Mouse (Mus musculus): Measurements from ENCODE around the gene Kcna6. TPM values are rescaled to one million over a fixed set of nuclear protein-coding genes. Genes with fewer than 3 reads are reported as not detected.
A peak's percentile ranks its signal among the peaks of the same experiment; 100 is the strongest.

Gene Kcna6
- 18.5 and 22.9 TPM in 2 replicates for polyA plus RNA-seq (2014; fragmentation: Nextera tagmentation; extraction: Ambion mirVana)

DNA sequence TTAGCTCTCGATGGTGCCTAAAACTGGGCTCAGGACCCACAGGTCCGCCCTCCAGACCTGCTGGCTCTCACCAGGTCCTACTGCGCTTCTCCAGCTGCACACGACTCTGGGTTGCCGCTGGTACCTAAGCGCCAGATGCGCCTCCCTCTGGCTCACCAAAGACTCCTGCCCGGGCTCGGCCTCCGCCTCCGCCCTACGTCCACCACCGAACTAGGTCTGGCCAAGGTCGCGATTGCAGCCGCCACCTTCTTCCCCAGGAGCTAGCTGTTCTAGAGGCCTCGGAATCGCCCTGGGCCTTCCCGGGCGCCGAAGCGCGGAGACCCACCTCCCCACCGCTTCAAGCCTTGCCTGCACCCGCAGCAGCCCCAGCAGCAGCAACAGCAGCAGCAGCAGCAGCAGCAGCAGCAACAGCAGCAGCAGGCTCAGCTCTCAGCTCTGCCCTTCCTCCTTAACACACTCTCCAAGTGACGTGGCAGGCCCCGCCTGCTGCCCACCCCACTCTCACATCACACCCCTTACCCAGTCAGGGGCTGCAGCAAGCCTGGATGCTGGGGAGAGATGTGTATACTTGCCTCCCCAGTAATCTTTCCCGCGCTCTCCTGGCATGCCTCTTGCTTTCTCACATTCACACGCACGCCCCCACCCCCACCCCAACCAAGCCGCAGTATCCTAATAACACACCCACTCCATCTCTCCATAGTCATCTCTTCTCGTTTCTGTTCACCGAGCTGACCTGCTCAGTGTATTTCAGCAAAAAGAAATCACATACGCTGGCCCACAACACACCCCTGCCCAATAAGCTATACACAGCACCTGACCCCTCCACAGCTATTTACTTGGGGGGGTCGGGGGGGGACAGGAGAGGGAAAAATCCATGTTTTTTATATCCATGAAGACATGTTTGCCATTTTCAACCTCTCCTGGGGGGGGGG lies at the start of gene Kcna6:
Gene Kcna6, minus strand, starts transcription at position 464 of the 932 bp plus-strand sequence.
- peak; percentile 96 for ATAC-seq (ENCODE audit: low FRiP score)
- WGBS, result 3% methylated on average over 36 of the region's 36 CpGs

DNA sequence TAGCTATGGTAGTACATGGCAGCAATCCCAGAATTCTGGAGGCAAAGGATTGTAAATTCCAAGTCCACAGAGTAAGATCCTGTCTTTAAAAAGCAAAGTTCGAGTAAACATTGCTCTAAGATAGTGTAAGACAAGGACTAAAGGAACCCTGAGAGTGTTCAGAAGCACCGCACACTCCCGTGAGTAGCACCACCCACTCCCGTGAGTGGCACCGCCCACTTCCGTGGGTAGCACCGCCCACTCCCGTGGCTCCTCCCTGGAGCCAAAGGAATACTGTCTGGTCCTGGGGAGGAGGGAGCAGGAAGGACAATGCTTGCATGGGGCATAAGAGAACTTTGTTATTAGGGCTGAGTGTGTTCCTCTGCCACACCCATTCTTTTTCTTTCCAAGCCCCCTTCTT lies 48.4 kb upstream of the Kcna6 start:
- Histone ChIP-seq H3K27me3 (ENCODE audit: control insufficient read depth, insufficient read depth, low read length) (no peaks in the 10 kb centered on the region), H3K36me3 (replicated peaks; ENCODE audit: control insufficient read depth, insufficient read depth) (no peaks in the 10 kb centered on the region), H3K27ac (no peak overlapping the region), H3K9me3 (ENCODE audit: control insufficient read depth, low read length) (no peaks in the 10 kb centered on the region), H3K4me3 (replicated peaks; ENCODE audit: low read length) (no peak overlapping the region), H3K4me2 (replicated peaks) (no peak overlapping the region), H3K9ac (no peak overlapping the region), H3K4me1 (replicated peaks; ENCODE audit: control insufficient read depth, insufficient read depth, low read length) (no peaks in the 10 kb centered on the region)
- no peak for DNase-seq (ENCODE audit: low spot score)
- WGBS, result 84% methylated on average over 8 of the region's 8 CpGs
- ATAC-seq (ENCODE audit: low FRiP score), result no peak

More for the DNA sequence above, at the start of gene Kcna6:
- DNase-seq (ENCODE audit: low spot score), result peak; percentile 77
- Histone ChIP-seq H3K9ac (peak within 1 kb of the TSS; percentile 61), H3K4me2 (replicated peaks) (peak within 1 kb of the TSS; percentile 77), H3K27me3 (ENCODE audit: control insufficient read depth, insufficient read depth, low read length) (peaks cover 26% of the 10 kb centered on the region), H3K36me3 (replicated peaks; ENCODE audit: control insufficient read depth, insufficient read depth) (no peaks in the 10 kb centered on the region), H3K27ac (peak within 1 kb of the TSS; percentile 79), H3K9me3 (ENCODE audit: control insufficient read depth, low read length) (no peaks in the 10 kb centered on the region), H3K4me1 (replicated peaks; ENCODE audit: control insufficient read depth, insufficient read depth, low read length) (peaks cover 24% of the 10 kb centered on the region; the same call in 1 of the 2 replicates), H3K4me3 (replicated peaks; ENCODE audit: low read length) (peak within 1 kb of the TSS; percentile 56)

DNA sequence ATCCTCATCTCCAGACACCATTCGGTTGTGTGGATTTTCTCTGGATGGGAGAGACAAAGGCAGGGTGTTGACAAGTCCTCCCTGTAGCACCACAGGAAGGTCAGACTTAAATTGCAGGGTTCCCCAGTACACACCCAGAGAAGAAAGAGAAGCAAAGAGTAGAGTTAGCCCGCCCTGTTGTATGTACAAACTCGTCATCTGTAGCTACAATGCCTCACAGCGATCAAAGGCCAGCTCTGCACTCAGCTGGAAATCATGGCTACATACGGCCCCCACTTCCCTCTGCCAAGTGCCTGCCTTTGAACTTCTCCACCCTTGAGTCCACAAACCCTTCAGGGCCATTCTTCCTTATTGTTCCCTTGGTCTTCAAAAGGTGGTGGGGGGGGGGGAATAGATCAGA lies 43.7 kb upstream of the Kcna6 start:
- H3K9ac ChIP-seq, result no peak overlapping the region
- no peaks in the 10 kb centered on the region for H3K9me3 ChIP-seq (ENCODE audit: control insufficient read depth, low read length)
- no peak for DNase-seq (ENCODE audit: low spot score)
- H3K27me3 ChIP-seq (ENCODE audit: control insufficient read depth, insufficient read depth, low read length), result no peaks in the 10 kb centered on the region
- 66% methylated on average over 5 of the region's 5 CpGs for WGBS
- H3K4me2 ChIP-seq (replicated peaks), result no peak overlapping the region
- H3K36me3 ChIP-seq (replicated peaks; ENCODE audit: control insufficient read depth, insufficient read depth), result no peaks in the 10 kb centered on the region
- no peak for ATAC-seq (ENCODE audit: low FRiP score)
- H3K4me1 ChIP-seq (replicated peaks; ENCODE audit: control insufficient read depth, insufficient read depth, low read length), result no peaks in the 10 kb centered on the region
- no peak overlapping the region for H3K4me3 ChIP-seq (replicated peaks; ENCODE audit: low read length)
- H3K27ac ChIP-seq, result no peak overlapping the region

DNA sequence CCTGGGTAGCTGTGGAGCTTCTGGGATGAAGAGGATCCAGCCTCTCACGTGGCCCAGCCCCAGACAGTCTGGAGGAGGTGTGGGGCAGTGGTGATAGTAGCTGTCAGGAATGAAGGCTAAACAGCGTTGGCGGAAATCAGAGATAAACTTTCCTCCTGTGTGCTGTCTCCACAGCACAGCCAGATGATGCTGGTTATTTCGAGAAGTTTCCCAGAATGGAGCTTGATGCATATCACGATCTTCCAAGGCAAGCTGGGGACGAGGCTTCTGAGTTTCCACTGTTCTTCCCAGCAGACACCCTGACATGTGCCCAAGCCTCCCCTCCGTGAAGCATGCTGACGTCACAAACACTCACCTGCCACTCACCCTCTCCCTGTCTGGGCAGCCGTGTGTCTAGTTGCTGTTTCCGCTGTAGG lies 43.2 kb upstream of the Kcna6 start:
- no peaks in the 10 kb centered on the region for H3K4me1 ChIP-seq (replicated peaks; ENCODE audit: control insufficient read depth, insufficient read depth, low read length)
- no peak for ATAC-seq (ENCODE audit: low FRiP score)
- H3K27me3 ChIP-seq (ENCODE audit: control insufficient read depth, insufficient read depth, low read length), result no peaks in the 10 kb centered on the region
- WGBS, result 74% methylated on average over 10 of the region's 10 CpGs
- H3K4me3 ChIP-seq (replicated peaks; ENCODE audit: low read length), result no peak overlapping the region
- no peak overlapping the region for H3K9ac ChIP-seq
- no peak for DNase-seq (ENCODE audit: low spot score)
- H3K27ac ChIP-seq, result no peak overlapping the region
- no peaks in the 10 kb centered on the region for H3K36me3 ChIP-seq (replicated peaks; ENCODE audit: control insufficient read depth, insufficient read depth)
- H3K9me3 ChIP-seq (ENCODE audit: control insufficient read depth, low read length), result no peaks in the 10 kb centered on the region
- no peak overlapping the region for H3K4me2 ChIP-seq (replicated peaks)

DNA sequence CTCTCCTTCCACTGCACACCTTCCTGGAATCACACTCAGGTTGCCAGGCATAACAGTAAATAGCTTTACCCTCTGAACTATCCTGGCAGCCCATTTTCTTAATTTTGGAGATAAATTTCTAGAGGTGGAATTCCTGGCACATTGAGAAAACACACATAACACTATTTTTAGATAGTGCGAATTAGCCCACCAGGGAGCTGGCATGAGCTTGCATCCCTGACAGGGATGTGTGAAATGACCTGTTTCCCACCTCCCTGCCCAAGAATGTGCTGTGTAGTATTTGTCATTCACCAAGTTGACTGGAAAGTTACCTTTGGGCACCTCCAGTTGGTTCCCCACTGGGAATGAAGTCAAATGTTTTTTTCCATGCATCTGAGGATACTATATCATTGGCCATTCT lies 42.6 kb upstream of the Kcna6 start:
- H3K27ac ChIP-seq, result no peak overlapping the region
- DNase-seq (ENCODE audit: low spot score) (no peak), ATAC-seq (ENCODE audit: low FRiP score) (no peak)
- no peaks in the 10 kb centered on the region for H3K9me3 ChIP-seq (ENCODE audit: control insufficient read depth, low read length)
- no peaks in the 10 kb centered on the region for H3K36me3 ChIP-seq (replicated peaks; ENCODE audit: control insufficient read depth, insufficient read depth)
- no peaks in the 10 kb centered on the region for H3K27me3 ChIP-seq (ENCODE audit: control insufficient read depth, insufficient read depth, low read length)
- H3K4me3 ChIP-seq (replicated peaks; ENCODE audit: low read length), result no peak overlapping the region
- 94% methylated on average over 1 of the region's 1 CpGs for WGBS
- no peak overlapping the region for H3K4me2 ChIP-seq (replicated peaks)
- H3K9ac ChIP-seq, result no peak overlapping the region
- no peaks in the 10 kb centered on the region for H3K4me1 ChIP-seq (replicated peaks; ENCODE audit: control insufficient read depth, insufficient read depth, low read length)

DNA sequence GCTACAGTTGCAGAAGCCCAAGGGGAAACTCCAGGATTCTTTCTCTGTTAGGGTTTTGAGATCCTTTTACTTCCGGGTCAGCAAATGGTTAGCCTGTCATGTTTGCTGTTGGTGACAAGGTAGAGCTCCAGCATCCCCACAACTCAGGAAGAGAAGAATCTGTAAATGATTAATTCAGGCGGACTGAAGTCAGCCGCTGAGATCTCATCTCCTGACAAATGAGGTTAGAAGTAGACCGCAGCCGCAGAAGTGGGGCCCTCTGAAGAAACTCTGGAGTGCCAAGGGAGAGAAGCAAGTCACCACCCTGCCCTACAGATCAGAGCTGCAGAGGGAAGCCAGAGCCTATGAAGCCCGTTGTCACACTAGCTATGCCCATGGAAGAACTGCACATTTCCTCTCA lies 37.4 kb upstream of the Kcna6 start:
- no peaks in the 10 kb centered on the region for H3K9me3 ChIP-seq (ENCODE audit: control insufficient read depth, low read length)
- no peaks in the 10 kb centered on the region for H3K27me3 ChIP-seq (ENCODE audit: control insufficient read depth, insufficient read depth, low read length)
- H3K27ac ChIP-seq, result no peak overlapping the region
- DNase-seq (ENCODE audit: low spot score) (no peak), ATAC-seq (ENCODE audit: low FRiP score) (no peak)
- 72% methylated on average over 6 of the region's 6 CpGs for WGBS
- H3K4me2 ChIP-seq (replicated peaks), result no peak overlapping the region
- H3K36me3 ChIP-seq (replicated peaks; ENCODE audit: control insufficient read depth, insufficient read depth), result no peaks in the 10 kb centered on the region
- H3K4me3 ChIP-seq (replicated peaks; ENCODE audit: low read length), result no peak overlapping the region
- H3K9ac ChIP-seq, result no peak overlapping the region
- H3K4me1 ChIP-seq (replicated peaks; ENCODE audit: control insufficient read depth, insufficient read depth, low read length), result no peaks in the 10 kb centered on the region

DNA sequence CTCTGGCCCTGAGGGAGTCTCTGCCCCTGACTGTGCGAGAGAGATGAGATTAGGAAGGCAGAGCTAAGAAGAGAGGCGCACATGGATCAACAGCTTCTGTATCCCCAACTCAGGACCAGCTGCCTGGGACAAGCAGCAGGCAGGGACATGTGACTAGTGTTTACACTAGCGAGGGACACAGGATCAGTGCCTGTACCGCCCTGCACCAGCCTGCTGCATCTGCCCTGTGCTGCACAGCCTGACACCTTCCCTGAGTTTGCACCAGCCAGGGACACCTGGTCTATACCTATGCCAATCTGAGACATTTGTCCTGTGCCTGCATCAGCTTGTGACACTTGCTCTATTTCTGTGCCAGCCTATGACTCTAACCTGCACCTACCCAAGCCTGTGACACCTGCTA lies 33.4 kb upstream of the Kcna6 start:
- H3K4me2 ChIP-seq (replicated peaks), result no peak overlapping the region
- H3K4me3 ChIP-seq (replicated peaks; ENCODE audit: low read length), result no peak overlapping the region
- H3K4me1 ChIP-seq (replicated peaks; ENCODE audit: control insufficient read depth, insufficient read depth, low read length), result peaks cover 11% of the 10 kb centered on the region
- H3K9ac ChIP-seq, result no peak overlapping the region
- H3K27me3 ChIP-seq (ENCODE audit: control insufficient read depth, insufficient read depth, low read length), result no peaks in the 10 kb centered on the region
- no peaks in the 10 kb centered on the region for H3K9me3 ChIP-seq (ENCODE audit: control insufficient read depth, low read length)
- 74% methylated on average over 4 of the region's 4 CpGs for WGBS
- ATAC-seq (ENCODE audit: low FRiP score) (no peak), DNase-seq (ENCODE audit: low spot score) (no peak)
- H3K36me3 ChIP-seq (replicated peaks; ENCODE audit: control insufficient read depth, insufficient read depth), result no peaks in the 10 kb centered on the region
- no peak overlapping the region for H3K27ac ChIP-seq

DNA sequence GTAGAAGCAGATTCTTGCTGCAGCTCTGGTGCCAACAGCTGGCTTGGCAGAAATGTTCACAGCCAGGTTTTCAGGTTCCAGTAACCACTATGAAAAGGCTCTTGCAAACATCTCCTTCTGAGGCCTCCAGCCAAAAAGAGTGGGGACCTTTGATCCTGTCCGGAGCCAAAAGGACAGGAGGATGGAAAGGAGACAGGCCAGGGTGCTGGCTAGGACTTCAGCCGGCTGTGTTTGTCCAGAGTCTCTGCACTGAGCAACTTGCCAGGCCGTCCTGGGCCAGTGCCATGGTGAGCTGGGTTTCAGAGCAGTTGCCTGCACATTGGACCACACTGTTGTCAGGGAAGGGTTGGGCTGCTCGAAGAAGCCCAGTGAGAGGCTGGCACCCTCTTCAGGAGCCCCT lies 31.9 kb upstream of the Kcna6 start:
- H3K9me3 ChIP-seq (ENCODE audit: control insufficient read depth, low read length), result no peaks in the 10 kb centered on the region
- no peak overlapping the region for H3K4me2 ChIP-seq (replicated peaks)
- no peak overlapping the region for H3K4me3 ChIP-seq (replicated peaks; ENCODE audit: low read length)
- 77% methylated on average over 4 of the region's 4 CpGs for WGBS
- DNase-seq (ENCODE audit: low spot score), result no peak
- H3K27me3 ChIP-seq (ENCODE audit: control insufficient read depth, insufficient read depth, low read length), result no peaks in the 10 kb centered on the region
- no peak overlapping the region for H3K9ac ChIP-seq
- peaks cover 26% of the 10 kb centered on the region for H3K4me1 ChIP-seq (replicated peaks; ENCODE audit: control insufficient read depth, insufficient read depth, low read length)
- H3K27ac ChIP-seq, result no peak overlapping the region
- ATAC-seq (ENCODE audit: low FRiP score), result no peak
- no peaks in the 10 kb centered on the region for H3K36me3 ChIP-seq (replicated peaks; ENCODE audit: control insufficient read depth, insufficient read depth)

DNA sequence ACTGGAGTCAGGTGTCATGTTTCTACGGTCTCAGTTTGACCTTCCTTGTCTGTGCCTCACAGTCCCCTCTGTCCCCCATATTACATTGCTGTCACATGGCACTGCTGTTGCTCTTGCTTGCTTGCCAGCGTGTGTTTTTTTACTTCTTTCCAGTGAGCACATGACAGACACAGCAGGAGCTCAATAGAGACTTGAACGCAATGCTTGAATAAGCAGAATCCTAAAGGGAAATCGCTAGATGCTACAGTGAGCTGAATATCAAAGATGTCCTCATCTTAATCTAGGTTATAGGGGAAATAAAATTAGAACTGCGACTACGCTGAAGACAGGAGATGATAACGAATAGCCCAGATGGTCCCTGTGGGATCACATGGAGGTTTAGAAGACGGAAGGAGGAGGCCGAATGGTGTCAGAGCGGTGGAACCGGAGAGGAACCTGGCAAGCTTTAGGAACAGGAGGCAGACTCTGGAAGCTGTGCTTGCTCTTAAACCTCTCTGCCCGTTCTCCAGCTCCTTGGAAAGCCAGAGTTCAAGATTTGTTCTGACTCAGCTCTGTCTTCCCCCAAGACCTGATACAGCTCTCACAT lies 29.8 kb upstream of the Kcna6 start:
- Histone ChIP-seq H3K4me3 (replicated peaks; ENCODE audit: low read length) (no peak overlapping the region), H3K9me3 (ENCODE audit: control insufficient read depth, low read length) (no peaks in the 10 kb centered on the region), H3K4me2 (replicated peaks) (no peak overlapping the region), H3K36me3 (replicated peaks; ENCODE audit: control insufficient read depth, insufficient read depth) (no peaks in the 10 kb centered on the region), H3K27ac (peak overlapping the region; percentile 62), H3K9ac (no peak overlapping the region), H3K4me1 (replicated peaks; ENCODE audit: control insufficient read depth, insufficient read depth, low read length) (peaks cover 26% of the 10 kb centered on the region), H3K27me3 (ENCODE audit: control insufficient read depth, insufficient read depth, low read length) (no peaks in the 10 kb centered on the region)
- ATAC-seq (ENCODE audit: low FRiP score) (peak; percentile 16; the same call in 1 of the 2 replicates), DNase-seq (ENCODE audit: low spot score) (no peak)
- WGBS, result 56% methylated on average over 12 of the region's 12 CpGs
